Mouse (Mus musculus): ENCODE data around the gene Atp6v1g2. TPM values are rescaled to one million over a fixed set of nuclear protein-coding genes. Genes with fewer than 3 reads are reported as not detected.
A peak's percentile ranks its signal among the peaks of the same experiment; 100 is the strongest.

Gene Atp6v1g2
- polyA plus RNA-seq, 1 experiment from 2014 or later, result 3.0 TPM

GRCm38 (mm10) chr17:35220156-35220952 lies 13.1 kb upstream of the Atp6v1g2 start, which contains the start of gene Gm16181:
Gene Gm16181 (plus strand): TSS chr17:35220834.
- no peaks in the 10 kb centered on the region; the same call in 1 of the 2 replicates for H3K36me3 ChIP-seq (ENCODE audit: control insufficient read depth, insufficient read depth, low read length)
- WGBS, result 65% methylated on average over 28 of the region's 28 CpGs
- H3K9me3 ChIP-seq (ENCODE audit: control insufficient read depth, low read length), result no peaks in the 10 kb centered on the region
- DNase-seq (ENCODE audit: low spot score) (no peak), ATAC-seq (ENCODE audit: low FRiP score, low TSS enrichment) (no peak; the same call in 1 of the 2 replicates)
- no peaks in the 10 kb centered on the region for H3K27me3 ChIP-seq (ENCODE audit: control insufficient read depth, insufficient read depth, low read length)
- H3K27ac ChIP-seq (replicated peaks), result peak within 1 kb of the TSS; percentile 71
- no peaks in the 10 kb centered on the region for H3K4me1 ChIP-seq (replicated peaks; ENCODE audit: control insufficient read depth, insufficient read depth)
- 0 out of 2 replicates have a peak within 1 kb of the TSS, but pooled peaks have one; percentile 8 for H3K9ac ChIP-seq (ENCODE audit: low read length)
- no peak within 1 kb of the TSS for H3K4me2 ChIP-seq (replicated peaks; ENCODE audit: low read depth)
- TF ChIP-seq EP300 (optimal IDR thresholded peaks at IDR 0.05) (no peak), CTCF (IDR thresholded peaks at IDR 0.05; ENCODE audit: low read depth) (no peak)
- no peak within 1 kb of the TSS for H3K4me3 ChIP-seq (ENCODE audit: low read depth, low read length)

GRCm38 (mm10) chr17:35222299-35222698 lies 11.2 kb upstream of the Atp6v1g2 start:
- ATAC-seq (ENCODE audit: low FRiP score, low TSS enrichment), result no peak
- no peak for DNase-seq (ENCODE audit: low spot score)
- Histone ChIP-seq H3K27me3 (ENCODE audit: control insufficient read depth, insufficient read depth, low read length) (no peaks in the 10 kb centered on the region), H3K9me3 (ENCODE audit: control insufficient read depth, low read length) (no peaks in the 10 kb centered on the region), H3K4me2 (replicated peaks; ENCODE audit: low read depth) (no peak overlapping the region), H3K36me3 (ENCODE audit: control insufficient read depth, insufficient read depth, low read length) (no peaks in the 10 kb centered on the region; the same call in 1 of the 2 replicates), H3K4me3 (ENCODE audit: low read depth, low read length) (no peak overlapping the region), H3K4me1 (replicated peaks; ENCODE audit: control insufficient read depth, insufficient read depth) (no peaks in the 10 kb centered on the region), H3K9ac (ENCODE audit: low read length) (no peak overlapping the region), H3K27ac (replicated peaks) (peak overlapping the region; percentile 40; the same call in 1 of the 2 replicates)
- TF ChIP-seq CTCF (IDR thresholded peaks at IDR 0.05; ENCODE audit: low read depth), result no peak
- TF ChIP-seq EP300 (optimal IDR thresholded peaks at IDR 0.05), result no peak
- WGBS, result 58% methylated on average over 6 of the region's 6 CpGs

- ATAC-seq (ENCODE audit: low FRiP score, low TSS enrichment) (no peak), DNase-seq (ENCODE audit: low spot score) (no peak)
- no peak overlapping the region for H3K4me2 ChIP-seq (replicated peaks; ENCODE audit: low read depth)
- H3K27me3 ChIP-seq (ENCODE audit: control insufficient read depth, insufficient read depth, low read length), result no peaks in the 10 kb centered on the region
- H3K4me3 ChIP-seq (ENCODE audit: low read depth, low read length), result no peak overlapping the region
- no peak overlapping the region for H3K27ac ChIP-seq (replicated peaks)
- H3K36me3 ChIP-seq (ENCODE audit: control insufficient read depth, insufficient read depth, low read length), result peaks cover 4% of the 10 kb centered on the region; the same call in 1 of the 2 replicates
- H3K9me3 ChIP-seq (ENCODE audit: control insufficient read depth, low read length), result no peaks in the 10 kb centered on the region
- WGBS, result 92% methylated on average over 4 of the region's 4 CpGs
- TF ChIP-seq CTCF (IDR thresholded peaks at IDR 0.05; ENCODE audit: low read depth) (no peak), EP300 (optimal IDR thresholded peaks at IDR 0.05) (no peak)
- H3K9ac ChIP-seq (ENCODE audit: low read length), result no peak overlapping the region
- no peaks in the 10 kb centered on the region for H3K4me1 ChIP-seq (replicated peaks; ENCODE audit: control insufficient read depth, insufficient read depth)
Measured at GRCm38 (mm10) chr17:35224641-35225040, 8.8 kb upstream of the Atp6v1g2 start.

- no peaks in the 10 kb centered on the region for H3K27me3 ChIP-seq (ENCODE audit: control insufficient read depth, insufficient read depth, low read length)
- H3K9ac ChIP-seq (ENCODE audit: low read length), result no peak overlapping the region
- H3K4me2 ChIP-seq (replicated peaks; ENCODE audit: low read depth), result no peak overlapping the region
- no peak for ATAC-seq (ENCODE audit: low FRiP score, low TSS enrichment)
- H3K4me3 ChIP-seq (ENCODE audit: low read depth, low read length), result no peak overlapping the region
- WGBS, result 91% methylated on average over 5 of the region's 5 CpGs
- DNase-seq (ENCODE audit: low spot score), result no peak
- no peak overlapping the region for H3K27ac ChIP-seq (replicated peaks)
- no peaks in the 10 kb centered on the region for H3K4me1 ChIP-seq (replicated peaks; ENCODE audit: control insufficient read depth, insufficient read depth)
- H3K36me3 ChIP-seq (ENCODE audit: control insufficient read depth, insufficient read depth, low read length), result peaks cover 4% of the 10 kb centered on the region; the same call in 1 of the 2 replicates
- no peaks in the 10 kb centered on the region for H3K9me3 ChIP-seq (ENCODE audit: control insufficient read depth, low read length)
- TF ChIP-seq EP300 (optimal IDR thresholded peaks at IDR 0.05) (no peak), CTCF (IDR thresholded peaks at IDR 0.05; ENCODE audit: low read depth) (no peak)
Measured at GRCm38 (mm10) chr17:35225456-35225855, 8.0 kb upstream of the Atp6v1g2 start.

- Histone ChIP-seq H3K27ac (replicated peaks) (no peak overlapping the region), H3K4me1 (replicated peaks; ENCODE audit: control insufficient read depth, insufficient read depth) (no peaks in the 10 kb centered on the region), H3K36me3 (ENCODE audit: control insufficient read depth, insufficient read depth, low read length) (peaks cover 4% of the 10 kb centered on the region), H3K9ac (ENCODE audit: low read length) (no peak overlapping the region), H3K27me3 (ENCODE audit: control insufficient read depth, insufficient read depth, low read length) (no peaks in the 10 kb centered on the region), H3K4me2 (replicated peaks; ENCODE audit: low read depth) (no peak overlapping the region), H3K4me3 (ENCODE audit: low read depth, low read length) (no peak overlapping the region), H3K9me3 (ENCODE audit: control insufficient read depth, low read length) (no peaks in the 10 kb centered on the region)
- no peak for TF ChIP-seq EP300 (optimal IDR thresholded peaks at IDR 0.05)
- DNase-seq (ENCODE audit: low spot score) (no peak), ATAC-seq (ENCODE audit: low FRiP score, low TSS enrichment) (no peak)
- 84% methylated on average over 14 of the region's 14 CpGs for WGBS
Measured at GRCm38 (mm10) chr17:35226561-35227046, 6.9 kb upstream of the Atp6v1g2 start.

GRCm38 (mm10) chr17:35231022-35231421 lies 2.4 kb upstream of the Atp6v1g2 start:
- H3K36me3 ChIP-seq (ENCODE audit: control insufficient read depth, insufficient read depth, low read length), result peaks cover 4% of the 10 kb centered on the region
- no peaks in the 10 kb centered on the region for H3K27me3 ChIP-seq (ENCODE audit: control insufficient read depth, insufficient read depth, low read length)
- WGBS, result 91% methylated on average over 10 of the region's 10 CpGs
- no peak for TF ChIP-seq EP300 (optimal IDR thresholded peaks at IDR 0.05)
- no peak for TF ChIP-seq CTCF (IDR thresholded peaks at IDR 0.05; ENCODE audit: low read depth)
- no peak overlapping the region for H3K27ac ChIP-seq (replicated peaks)
- H3K4me2 ChIP-seq (replicated peaks; ENCODE audit: low read depth), result no peak overlapping the region
- H3K9ac ChIP-seq (ENCODE audit: low read length), result no peak overlapping the region
- peaks cover 2% of the 10 kb centered on the region for H3K4me1 ChIP-seq (replicated peaks; ENCODE audit: control insufficient read depth, insufficient read depth)
- H3K9me3 ChIP-seq (ENCODE audit: control insufficient read depth, low read length), result no peaks in the 10 kb centered on the region
- ATAC-seq (ENCODE audit: low FRiP score, low TSS enrichment) (no peak), DNase-seq (ENCODE audit: low spot score) (no peak)
- no peak overlapping the region for H3K4me3 ChIP-seq (ENCODE audit: low read depth, low read length)

Data from stomach, postnatal 0 days (tissue).